Mouse (Mus musculus) kidney, postnatal 0 days (tissue): ENCODE measurements at regions not wholly inside any gene's neighbourhood (a gene's known extent, or its start where the extent isn't known, plus 50 kb on each side); places are given as distances from the start of the nearest gene placed in this dataset.
"Not testable (repeated sequence)": the region's sequence is repeated elsewhere in the genome, so short reads cannot be mapped to it uniquely, and the experiment has no call there.

Experiments used
- ATAC-seq: fragments of 200-750 bp; cut with Nextera tagmentation; replicated peaks from 2 replicates; pipeline ENCODE4 v1.8.0; 2017; ENCODE audit warnings: low read depth, moderate number of reproducible peaks, moderate TSS enrichment, moderate library complexity; ENCODE audit not compliant: low FRiP score
- DNase-seq: peaks from one replicate; pipeline ENCODE4 v3.0.0-alpha.2; 2016; ENCODE audit warnings: low spot score
- H3K27ac ChIP-seq: fragments of 300-500 bp; sonication (generic); 2 replicates; pipeline ENCODE4 v1.5.1; 2014; ENCODE audit warnings: mild to moderate bottlenecking
- H3K27me3 ChIP-seq: fragments of 300-500 bp; sonication (generic); 2 replicates; pipeline ENCODE4 v1.6.1; 2014; ENCODE audit warnings: low read length, mixed read lengths; ENCODE audit not compliant: insufficient read depth
- H3K36me3 ChIP-seq: fragments of 300-500 bp; sonication (generic); 2 replicates; pipeline ENCODE4 v1.6.1; 2014; ENCODE audit warnings: low read length, mixed read lengths; ENCODE audit not compliant: insufficient read depth
- H3K4me1 ChIP-seq: fragments of 300-500 bp; sonication (generic); replicated peaks from 2 replicates; pipeline ENCODE4 v1.6.1; 2014; ENCODE audit warnings: antibody characterized with exemption, low read length, mixed read lengths; ENCODE audit not compliant: insufficient read depth
- H3K4me2 ChIP-seq: fragments of 300-500 bp; sonication (generic); 2 replicates; pipeline ENCODE4 v1.6.1; 2014; ENCODE audit warnings: mild to moderate bottlenecking, low read length, moderate library complexity, mixed read lengths
- H3K4me3 ChIP-seq: fragments of 300-500 bp; sonication (generic); replicated peaks from 2 replicates; pipeline ENCODE4 v1.5.1; 2014; ENCODE audit warnings: low read depth, low read length
- H3K9ac ChIP-seq: fragments of 300-500 bp; sonication (generic); 2 replicates; pipeline ENCODE4 v1.6.1; 2014; ENCODE audit warnings: low read depth, low read length
- H3K9me3 ChIP-seq: fragments of 300-500 bp; sonication (generic); replicated peaks from 2 replicates; pipeline ENCODE4 v1.6.1; 2016; ENCODE audit warnings: low read length, inconsistent platforms, mixed read lengths
- CTCF ChIP-seq: IDR thresholded peaks from 2 replicates; pipeline ENCODE4 v1.5.1; 2016; ENCODE audit warnings: antibody characterized with exemption, low read depth, mild to moderate bottlenecking, moderate library complexity
- WGBS: fragments of 180-500 bp; shearing (Covaris S2); extraction: QIAGEN DNeasy Blood & Tissue Kit; methylation state at CpG from one replicate; pipeline ENCODE4 v1.1.7; 2014; 5-methylcytosine and 5-hydroxymethylcytosine counted together

DNA sequence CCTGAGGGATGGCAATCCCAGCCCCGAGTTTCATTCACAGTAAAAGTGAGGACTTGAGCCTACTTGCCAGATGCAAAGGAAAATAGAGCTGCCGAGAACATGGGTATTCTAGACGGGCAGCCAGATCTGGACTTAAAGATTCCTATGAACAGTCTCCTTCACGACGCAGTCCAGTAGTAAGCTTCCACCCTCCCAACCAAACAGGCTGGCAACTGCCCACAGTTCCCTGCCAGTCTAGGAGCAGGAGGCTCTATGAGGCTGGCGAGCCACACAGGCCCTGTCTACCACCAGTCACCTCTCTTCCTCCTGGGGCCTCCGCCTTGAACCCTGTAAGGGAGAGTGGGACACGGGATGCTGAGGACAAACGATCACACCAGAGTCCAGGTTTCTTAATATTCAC lies 153.5 kb upstream of the Snrpn start:
- TF ChIP-seq CTCF, result no peak
- ATAC-seq, result no peak

DNA sequence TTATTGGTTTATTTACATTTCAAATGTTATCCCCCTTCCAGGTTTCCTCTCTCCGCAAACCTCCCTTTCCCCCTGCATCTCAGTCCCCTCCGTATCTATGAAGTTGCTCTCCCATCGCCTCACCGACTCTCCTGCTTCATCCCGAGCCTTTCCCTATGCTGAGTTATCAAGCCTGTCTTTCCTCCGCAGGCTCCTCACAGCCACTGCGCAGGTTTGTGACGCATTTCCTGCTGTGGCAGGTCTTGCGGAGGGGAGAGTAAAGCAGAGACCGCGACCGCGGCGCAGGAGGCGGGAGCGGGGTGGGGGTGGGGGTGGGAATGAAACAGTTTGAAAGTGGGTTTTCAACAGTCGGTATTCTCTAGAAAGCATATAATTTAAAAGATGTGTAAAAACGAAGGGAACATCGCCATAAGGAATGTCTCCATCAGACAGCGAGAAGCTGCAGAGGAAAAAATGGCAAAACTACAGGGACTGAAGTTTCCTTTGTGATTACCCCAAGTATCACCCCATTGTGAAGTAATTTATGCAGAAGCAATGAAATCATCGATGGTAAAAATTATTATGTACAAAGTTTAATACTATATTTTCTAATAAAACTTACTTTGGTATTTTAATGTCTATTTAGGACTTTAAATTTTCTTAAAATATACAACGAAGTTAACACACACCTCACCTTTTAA lies 104.3 kb upstream of the Snrpn start:
- peak overlapping the region; percentile 37 for H3K4me2 ChIP-seq
- ATAC-seq (peak; percentile 97), DNase-seq (peak; percentile 58)
- H3K4me1 ChIP-seq, H3K36me3 ChIP-seq, H3K9ac ChIP-seq, H3K9me3 ChIP-seq, H3K27me3 ChIP-seq, H3K27ac ChIP-seq: not testable (repeated sequence)
- WGBS, result 19% methylated on average over 22 of the region's 22 CpGs
- peak overlapping the region; percentile 30 for H3K4me3 ChIP-seq

More for the DNA sequence above, 153.5 kb upstream of the Snrpn start:
- no peak overlapping the region for H3K9ac ChIP-seq
- no peak for DNase-seq
- H3K4me2 ChIP-seq, result no peak overlapping the region
- H3K4me3 ChIP-seq, result no peak overlapping the region
- H3K27me3 ChIP-seq, result no peaks in the 10 kb centered on the region
- H3K36me3 ChIP-seq, result no peaks in the 10 kb centered on the region
- H3K4me1 ChIP-seq, result no peaks in the 10 kb centered on the region
- no peaks in the 10 kb centered on the region for H3K9me3 ChIP-seq
- no peak overlapping the region for H3K27ac ChIP-seq
- 83% methylated on average over 9 of the region's 9 CpGs for WGBS

DNA sequence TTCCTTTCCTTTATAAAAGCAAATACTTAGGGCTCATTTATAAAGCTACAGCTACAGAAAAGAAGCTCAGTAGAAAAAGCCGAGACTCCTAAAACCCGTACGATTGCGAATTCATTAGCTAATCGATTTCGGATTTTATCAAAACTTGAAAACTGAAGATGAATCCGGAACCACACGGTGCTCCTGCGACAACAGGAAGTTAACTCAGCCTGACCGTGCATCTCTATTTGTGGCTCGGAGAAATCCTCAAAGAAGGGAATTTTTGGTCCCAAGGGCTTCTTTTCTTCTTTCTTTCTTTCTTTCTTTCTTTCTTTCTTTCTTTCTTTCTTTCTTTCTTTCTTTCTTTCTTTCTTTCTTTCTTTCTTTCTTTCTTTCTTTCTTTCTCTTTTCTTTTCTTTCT lies 103.7 kb upstream of the Snrpn start:
- peak; percentile 75; the same call in 1 of the 2 replicates for ATAC-seq

DNA sequence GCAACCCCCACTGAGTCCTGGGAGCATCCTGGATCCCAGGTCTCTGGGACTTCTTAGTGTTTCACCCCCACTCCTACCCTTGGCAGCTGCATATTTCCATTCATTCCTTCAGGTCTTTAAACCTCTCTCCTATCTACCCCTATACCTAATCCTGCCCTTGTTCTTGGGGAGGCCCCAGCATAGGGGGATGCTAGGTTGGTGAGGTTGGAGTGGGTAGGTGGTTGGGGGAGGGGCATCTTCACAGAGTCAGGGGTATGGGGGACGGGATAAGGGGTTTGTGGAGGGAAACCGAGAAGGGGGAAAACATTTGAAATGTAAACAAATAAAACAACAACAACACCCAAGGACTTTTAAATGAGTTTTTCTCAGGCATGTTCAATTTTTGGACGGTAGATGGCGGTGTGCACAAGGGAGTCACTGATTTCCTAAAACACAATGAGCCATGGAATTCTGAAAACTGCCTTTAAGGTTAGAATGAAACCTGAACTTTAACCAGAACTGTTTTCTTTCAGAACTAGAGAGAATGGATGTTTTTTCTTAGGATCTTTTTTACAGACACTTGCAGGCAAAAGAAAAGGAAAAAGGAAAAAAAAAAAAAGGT lies 98.7 kb upstream of the Snrpn start:
- DNase-seq, H3K36me3 ChIP-seq, H3K9ac ChIP-seq, H3K4me2 ChIP-seq, H3K27me3 ChIP-seq, H3K4me3 ChIP-seq, H3K9me3 ChIP-seq, H3K4me1 ChIP-seq, ATAC-seq, H3K27ac ChIP-seq: not testable (repeated sequence)
- peak; percentile 59 for TF ChIP-seq CTCF
- WGBS, result 5% methylated on average over 4 of the region's 4 CpGs

More for the DNA sequence above, 103.7 kb upstream of the Snrpn start:
- H3K9ac ChIP-seq, H3K27ac ChIP-seq, H3K36me3 ChIP-seq, H3K27me3 ChIP-seq, H3K9me3 ChIP-seq, H3K4me1 ChIP-seq: not testable (repeated sequence)
- DNase-seq, result peak; percentile 63
- WGBS, result 27% methylated on average over 11 of the region's 11 CpGs
- Histone ChIP-seq H3K4me3 (peak overlapping the region; percentile 31), H3K4me2 (peak overlapping the region; percentile 44)

DNA sequence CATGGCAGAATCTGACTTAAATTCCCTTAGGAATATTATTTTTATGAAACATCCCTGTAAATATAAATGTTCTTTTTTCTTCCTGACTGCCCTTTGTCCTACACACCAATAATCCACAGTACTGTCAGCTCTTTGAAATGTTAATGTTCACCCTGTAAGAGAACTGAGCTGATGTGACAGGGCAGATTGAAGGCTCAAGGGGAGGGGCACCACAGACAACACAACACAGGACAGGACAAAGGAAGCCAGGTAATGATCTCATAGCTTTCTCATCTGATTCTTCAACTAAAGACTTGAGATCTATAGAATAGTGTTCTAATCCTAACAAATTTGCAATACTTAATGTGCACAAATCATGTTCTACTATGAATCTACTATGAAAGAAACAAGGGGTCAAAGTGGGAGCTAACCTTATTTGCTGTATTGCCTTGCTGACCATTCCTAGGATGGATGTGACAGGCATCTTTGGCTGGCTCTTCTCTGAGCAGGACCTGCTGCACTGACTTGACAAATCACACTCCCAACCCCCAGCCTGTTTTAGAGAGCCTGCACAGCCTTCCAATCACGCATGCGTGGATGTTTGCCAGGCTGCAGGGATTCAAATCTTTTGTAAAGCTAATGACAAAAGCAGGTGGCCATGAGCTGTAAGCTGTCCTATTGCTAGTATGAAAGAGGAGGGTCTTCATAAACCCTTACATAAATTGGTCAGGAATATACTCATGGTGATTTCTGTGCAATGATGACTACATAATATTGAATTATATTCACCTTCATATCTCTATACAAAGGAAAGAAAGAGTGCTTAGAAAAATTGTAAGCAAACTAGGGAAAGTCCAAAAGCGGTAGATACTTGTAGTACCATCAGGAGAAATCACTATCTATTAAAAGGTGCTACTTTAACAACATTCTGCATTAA lies 76.6 kb upstream of the Snrpn start:
- not testable (repeated sequence) for H3K27me3 ChIP-seq, H3K36me3 ChIP-seq, ATAC-seq, H3K27ac ChIP-seq, DNase-seq, H3K4me2 ChIP-seq, H3K4me3 ChIP-seq, H3K9me3 ChIP-seq, H3K9ac ChIP-seq, H3K4me1 ChIP-seq
- WGBS, result 60% methylated on average over 3 of the region's 3 CpGs
